Mouse (Mus musculus) thymus, postnatal 0 days (tissue): ENCODE results near the gene Adgrl3. TPM values are rescaled to one million over a fixed set of nuclear protein-coding genes. Genes with fewer than 3 reads are reported as not detected.

Experiments used
- DNase-seq: peaks from one replicate; pipeline ENCODE4 v3.0.0-alpha.2; 2015; ENCODE audit warnings: low spot score
- polyA plus RNA-seq: library from polyadenylated mRNA; unstranded; fragments of >200 nt; fragmentation: Nextera tagmentation; extraction: Ambion mirVana; gene quantifications from 2 replicates; pipeline ENCODE4 v1.2.1, GENCODE M21; 2015

Adgrl3 gene
- polyA plus RNA-seq, 1 experiment from 2014 or later, result 2.0 TPM

DNA sequence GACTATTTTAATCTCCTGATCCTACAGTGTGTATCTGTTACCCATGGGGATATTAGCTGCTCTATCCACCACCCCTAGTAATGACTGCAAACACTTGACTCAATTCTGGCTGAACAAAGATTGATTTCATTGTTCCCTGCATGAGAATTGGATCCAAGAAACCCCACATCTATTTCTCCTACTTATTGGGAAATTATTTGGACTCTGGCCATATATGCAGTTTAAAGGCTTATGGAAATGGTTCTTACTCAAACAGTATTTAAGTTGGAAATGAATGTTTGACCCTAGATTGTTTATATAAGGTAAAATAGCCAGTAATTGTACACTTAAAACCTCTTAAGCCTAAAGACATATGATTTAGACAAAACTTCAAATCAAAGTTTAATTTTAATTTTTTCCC lies 207.3 kb downstream of the Adgrl3 start:
- no peak for DNase-seq

GRCm38 (mm10) chr5:81248724-81249123 lies 228.8 kb downstream of the Adgrl3 start:
- no peak for DNase-seq

GRCm38 (mm10) chr5:81256091-81256490 lies 236.2 kb downstream of the Adgrl3 start:
- no peak for DNase-seq

- DNase-seq, result no peak
Measured at GRCm38 (mm10) chr5:81269689-81270088, 249.8 kb downstream of the Adgrl3 start.

GRCm38 (mm10) chr5:81275346-81276047 lies 255.6 kb downstream of the Adgrl3 start:
- no peak for DNase-seq

DNA sequence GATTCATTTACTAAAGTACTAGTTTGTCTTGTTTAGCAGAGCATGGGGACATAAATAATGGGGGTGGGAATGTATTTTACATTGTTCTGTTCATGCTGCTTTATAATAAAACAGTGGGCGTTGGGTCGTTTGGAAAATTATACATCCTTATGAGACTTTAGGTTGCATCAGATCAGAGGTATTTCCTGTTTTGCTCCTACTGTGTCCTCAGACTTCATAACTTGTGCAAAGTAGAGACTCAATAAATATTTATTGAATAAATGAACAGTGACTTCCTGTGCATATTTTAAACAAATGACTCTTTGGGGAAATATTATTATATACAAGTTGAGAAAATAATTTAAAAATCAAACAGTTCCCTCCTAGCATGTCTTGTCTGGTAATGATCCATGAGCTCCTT lies 259.3 kb downstream of the Adgrl3 start:
- DNase-seq, result no peak

DNA sequence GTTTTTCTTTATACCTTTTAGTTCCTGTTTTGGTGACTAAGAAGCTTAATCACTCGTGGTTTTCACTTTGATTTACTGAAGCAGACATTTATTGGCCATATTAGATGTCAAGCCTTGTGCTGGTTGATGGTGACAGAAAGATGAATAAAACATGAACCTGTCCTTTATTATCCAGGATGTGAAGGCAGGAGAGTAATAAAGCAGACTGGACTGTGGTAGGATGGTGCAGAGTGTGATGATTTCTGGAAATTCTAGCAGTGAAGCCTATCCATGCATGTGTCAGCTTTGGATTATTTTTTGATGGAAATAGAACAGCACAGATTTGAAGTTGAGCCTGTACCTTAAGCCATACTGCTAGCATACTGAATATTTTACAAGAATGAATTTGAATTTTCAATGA lies 265.7 kb downstream of the Adgrl3 start:
- DNase-seq, result no peak

GRCm38 (mm10) chr5:81301874-81302273 lies 281.9 kb downstream of the Adgrl3 start:
- no peak for DNase-seq

- DNase-seq, result no peak
Measured at GRCm38 (mm10) chr5:81317406-81318112, 297.6 kb downstream of the Adgrl3 start.

GRCm38 (mm10) chr5:81321276-81321934 lies 301.5 kb downstream of the Adgrl3 start:
- no peak for DNase-seq

GRCm38 (mm10) chr5:81322064-81322463 lies 302.1 kb downstream of the Adgrl3 start:
- DNase-seq, result no peak

DNA sequence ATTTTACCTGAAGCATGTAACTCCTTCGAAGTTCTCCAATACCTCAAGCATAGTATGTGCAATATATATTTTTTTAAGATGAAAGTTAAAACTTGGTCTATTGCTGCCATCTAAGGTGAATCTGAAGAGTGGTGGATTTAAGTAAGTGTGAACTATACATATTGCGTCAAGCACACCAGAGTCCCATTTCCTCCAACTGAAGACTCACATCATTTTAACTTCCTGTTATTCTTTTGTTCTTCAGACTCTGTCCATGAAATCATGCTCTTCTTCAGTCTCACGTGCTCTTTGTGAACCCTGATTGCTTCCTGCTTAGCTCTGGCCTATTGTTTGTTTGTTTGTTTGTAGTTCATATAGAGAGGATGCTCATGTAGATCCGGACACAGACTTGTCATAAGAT lies 307.0 kb downstream of the Adgrl3 start:
- DNase-seq, result no peak

- DNase-seq, result no peak
Measured at GRCm38 (mm10) chr5:81327392-81327791, 307.5 kb downstream of the Adgrl3 start.

DNA sequence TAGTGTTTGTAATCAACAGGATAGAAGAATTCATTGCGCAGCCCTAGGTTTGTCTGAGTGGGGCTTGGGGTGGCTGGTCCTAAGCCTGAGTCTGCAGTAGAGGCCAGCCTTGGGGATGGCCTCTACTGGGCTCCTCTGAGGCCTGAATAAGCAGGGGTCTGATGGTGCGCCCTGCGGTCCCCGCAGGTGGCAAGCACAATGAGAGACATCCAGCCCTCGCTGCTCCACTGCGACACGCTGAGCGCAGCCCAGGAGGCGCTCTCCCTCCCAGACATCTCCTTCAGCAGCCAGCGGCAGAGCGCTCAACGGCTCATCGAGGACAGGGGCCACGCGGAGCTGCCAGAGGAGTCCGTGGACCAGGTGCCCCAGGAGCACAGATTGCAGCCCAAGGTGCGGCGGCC lies 309.6 kb downstream of the Adgrl3 start:
- no peak for DNase-seq

GRCm38 (mm10) chr5:81344330-81344729 lies 324.4 kb downstream of the Adgrl3 start:
- no peak for DNase-seq

GRCm38 (mm10) chr5:81345096-81345435 lies 325.1 kb downstream of the Adgrl3 start:
- no peak for DNase-seq

GRCm38 (mm10) chr5:81345436-81346131 lies 325.6 kb downstream of the Adgrl3 start:
- no peak for DNase-seq

GRCm38 (mm10) chr5:81347571-81347970 lies 327.6 kb downstream of the Adgrl3 start:
- no peak for DNase-seq

GRCm38 (mm10) chr5:81359560-81359959 lies 339.6 kb downstream of the Adgrl3 start:
- no peak for DNase-seq

GRCm38 (mm10) chr5:81364198-81364643 lies 344.3 kb downstream of the Adgrl3 start:
- DNase-seq, result no peak

DNA sequence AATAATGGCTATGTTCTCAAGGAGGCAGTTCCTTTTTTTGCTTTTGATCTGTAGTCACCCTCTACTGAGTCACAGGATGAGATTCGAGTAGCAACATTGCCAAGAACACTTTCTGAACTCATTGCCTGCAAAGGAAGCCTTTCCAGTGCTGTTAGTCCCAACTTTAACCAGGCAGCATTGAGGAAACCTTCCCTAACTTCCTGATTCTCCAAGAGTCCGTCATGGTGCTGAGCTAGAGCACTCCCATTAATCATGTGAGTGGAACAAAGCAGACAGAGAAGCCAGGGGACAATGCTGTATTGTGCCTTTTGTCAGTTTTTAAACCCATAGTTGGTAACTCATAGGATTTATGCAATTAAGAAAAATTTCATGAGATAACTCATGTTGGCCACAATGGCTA lies 345.3 kb downstream of the Adgrl3 start:
- no peak for DNase-seq
